Mouse (Mus musculus): ENCODE results near the gene Arhgap20. TPM values are rescaled to one million over a fixed set of nuclear protein-coding genes. Genes with fewer than 3 reads are reported as not detected.

The Arhgap20 gene
- polyA plus RNA-seq, 1 experiment, result 0.56 TPM

GRCm38 (mm10) chr9:51881386-51881785 is 116.2 kb downstream of the Arhgap20 start:
- Histone ChIP-seq H3K27ac (ENCODE audit: insufficient read depth, low read depth, low read length) (no peak overlapping the region), H3K36me3 (ENCODE audit: control insufficient read depth, insufficient read depth, low read length) (no peaks in the 10 kb centered on the region), H3K4me3 (ENCODE audit: low read depth, low read length) (no peak overlapping the region), H3K27me3 (ENCODE audit: control insufficient read depth, insufficient read depth, low read length) (no peaks in the 10 kb centered on the region), H3K4me1 (ENCODE audit: control insufficient read depth, insufficient read depth, insufficient read length, low read length) (no peaks in the 10 kb centered on the region)
- WGBS, result 53% methylated on average over 4 of the region's 4 CpGs
- TF ChIP-seq CTCF (IDR thresholded peaks at IDR 0.05; ENCODE audit: extremely low read depth, insufficient read length, insufficient replicate concordance, low read depth, low read length) (no peak), POLR2A (IDR thresholded peaks at IDR 0.05; ENCODE audit: low read depth, low read length) (no peak)

- Histone ChIP-seq H3K4me3 (ENCODE audit: low read depth, low read length) (no peak overlapping the region), H3K36me3 (ENCODE audit: control insufficient read depth, insufficient read depth, low read length) (no peaks in the 10 kb centered on the region), H3K4me1 (ENCODE audit: control insufficient read depth, insufficient read depth, insufficient read length, low read length) (no peaks in the 10 kb centered on the region), H3K27ac (ENCODE audit: insufficient read depth, low read depth, low read length) (no peak overlapping the region), H3K27me3 (ENCODE audit: control insufficient read depth, insufficient read depth, low read length) (no peaks in the 10 kb centered on the region)
- no peak for TF ChIP-seq POLR2A (IDR thresholded peaks at IDR 0.05; ENCODE audit: low read depth, low read length)
- TF ChIP-seq CTCF (IDR thresholded peaks at IDR 0.05; ENCODE audit: extremely low read depth, insufficient read length, insufficient replicate concordance, low read depth, low read length), result no peak
- WGBS, result 49% methylated on average over 4 of the region's 4 CpGs
These were observed 116.7 kb downstream of the Arhgap20 start for GRCm38 (mm10) chr9:51881881-51882280.

GRCm38 (mm10) chr9:51883319-51883718 is 118.2 kb downstream of the Arhgap20 start:
- TF ChIP-seq CTCF (IDR thresholded peaks at IDR 0.05; ENCODE audit: extremely low read depth, insufficient read length, insufficient replicate concordance, low read depth, low read length) (no peak), POLR2A (IDR thresholded peaks at IDR 0.05; ENCODE audit: low read depth, low read length) (no peak)
- no peaks in the 10 kb centered on the region for H3K27me3 ChIP-seq (ENCODE audit: control insufficient read depth, insufficient read depth, low read length)
- H3K4me3 ChIP-seq (ENCODE audit: low read depth, low read length), result no peak overlapping the region
- no peak overlapping the region for H3K27ac ChIP-seq (ENCODE audit: insufficient read depth, low read depth, low read length)
- H3K4me1 ChIP-seq (ENCODE audit: control insufficient read depth, insufficient read depth, insufficient read length, low read length), result no peaks in the 10 kb centered on the region
- no peaks in the 10 kb centered on the region for H3K36me3 ChIP-seq (ENCODE audit: control insufficient read depth, insufficient read depth, low read length)
- 65% methylated on average over 4 of the region's 4 CpGs for WGBS

GRCm38 (mm10) chr9:51892921-51893320 is 127.8 kb downstream of the Arhgap20 start:
- TF ChIP-seq CTCF (IDR thresholded peaks at IDR 0.05; ENCODE audit: extremely low read depth, insufficient read length, insufficient replicate concordance, low read depth, low read length) (no peak), POLR2A (IDR thresholded peaks at IDR 0.05; ENCODE audit: low read depth, low read length) (no peak)
- WGBS, result 90% methylated on average over 1 of the region's 1 CpGs
- no peak overlapping the region for H3K4me3 ChIP-seq (ENCODE audit: low read depth, low read length)
- no peaks in the 10 kb centered on the region for H3K36me3 ChIP-seq (ENCODE audit: control insufficient read depth, insufficient read depth, low read length)
- no peaks in the 10 kb centered on the region for H3K4me1 ChIP-seq (ENCODE audit: control insufficient read depth, insufficient read depth, insufficient read length, low read length)
- no peaks in the 10 kb centered on the region for H3K27me3 ChIP-seq (ENCODE audit: control insufficient read depth, insufficient read depth, low read length)
- no peak overlapping the region for H3K27ac ChIP-seq (ENCODE audit: insufficient read depth, low read depth, low read length)

Other genes with a start within 250 kb of the Arhgap20 start
- 54.9 and 91.5 TPM in 2 replicates for gene Fdx1, start 198.2 kb downstream of the Arhgap20 start, polyA plus RNA-seq (2012; rRNA removed)

Measured in small intestine, adult 2 months (tissue).